Mouse (Mus musculus) lung, adult 2 months (tissue): ENCODE measurements around the gene Arglu1. TPM values are rescaled to one million over a fixed set of nuclear protein-coding genes. Genes with fewer than 3 reads are reported as not detected.
A peak's percentile ranks its signal among the peaks of the same experiment; 100 is the strongest.

ENCODE experiments used
- DNase-seq: peaks from one replicate; pipeline ENCODE4 v3.0.0; 2022
- H3K4me1 ChIP-seq: fragments of 200-500 bp; 2 replicates; pipeline ENCODE4 v1.6.1; 2011; ENCODE audit warnings: low read length; ENCODE audit not compliant: control insufficient read depth, insufficient read depth
- H3K4me3 ChIP-seq: fragments of 200-500 bp; replicated peaks from 2 replicates; pipeline ENCODE3; 2011; ENCODE audit warnings: low read depth, mild to moderate bottlenecking, control low read depth, low read length; ENCODE audit errors: extremely low read depth
- CTCF ChIP-seq: fragments of 200-500 bp; IDR thresholded peaks from 2 replicates; pipeline ENCODE4 v1.5.1; 2011; ENCODE audit warnings: mild to moderate bottlenecking, low read length, control low read depth; ENCODE audit not compliant: insufficient read depth
- POLR2A ChIP-seq: fragments of 200-500 bp; IDR thresholded peaks from 2 replicates; pipeline ENCODE4 v1.6.1; 2011; ENCODE audit warnings: low read depth, mild to moderate bottlenecking, control low read depth, low read length, borderline replicate concordance; ENCODE audit errors: extremely low read depth
- WGBS: fragments of 180-500 bp; shearing (Covaris S2); methylation state at CpG from one replicate; pipeline ENCODE4 v1.1.7; 2018; 5-methylcytosine and 5-hydroxymethylcytosine counted together
- polyA plus RNA-seq: library from polyadenylated mRNA; depleted of rRNA; stranded (reverse); fragments of >200 nt; gene quantifications from 2 replicates; pipeline ENCODE4 v1.2.3, GENCODE M21; 2012

Gene Arglu1
- polyA plus RNA-seq, 1 experiment: 50.2 TPM

- H3K4me1 ChIP-seq: peaks cover 3% of the 10 kb centered on the region; the same call in 1 of the 2 replicates
- DNase-seq: peak; percentile 60
- peak overlapping the region; percentile 88 for H3K4me3 ChIP-seq
- 1% methylated on average over 53 of the region's 53 CpGs for WGBS
- no peak for TF ChIP-seq CTCF
- 0 out of 2 replicates have a peak, but pooled peaks have one; percentile 10 for TF ChIP-seq POLR2A
These were observed 30.6 kb downstream of the Arglu1 start for GRCm38 (mm10) chr8:8659503-8660306.

GRCm38 (mm10) chr8:8658426-8659224 lies 31.7 kb downstream of the Arglu1 start:
- WGBS: 11% methylated on average over 19 of the region's 19 CpGs
- DNase-seq: peak; percentile 78
- peak; percentile 33; the same call in 1 of the 2 replicates for TF ChIP-seq POLR2A
- TF ChIP-seq CTCF: peak; percentile 67
- Histone ChIP-seq H3K4me3 (peak overlapping the region; percentile 88), H3K4me1 (peaks cover 3% of the 10 kb centered on the region; the same call in 1 of the 2 replicates)

GRCm38 (mm10) chr8:8657692-8658355 lies 32.5 kb downstream of the Arglu1 start:
- TF ChIP-seq POLR2A (no peak), CTCF (no peak)
- H3K4me1 ChIP-seq: no peaks in the 10 kb centered on the region; the same call in 1 of the 2 replicates
- DNase-seq: no peak
- H3K4me3 ChIP-seq: peak overlapping the region; percentile 69
- 56% methylated on average over 5 of the region's 5 CpGs for WGBS

- peaks cover 2% of the 10 kb centered on the region; the same call in 1 of the 2 replicates for H3K4me1 ChIP-seq
- DNase-seq: no peak
- no peak for TF ChIP-seq CTCF
- 39% methylated on average over 14 of the region's 14 CpGs for WGBS
- peak overlapping the region; percentile 55 for H3K4me3 ChIP-seq
These were observed 33.5 kb downstream of the Arglu1 start for GRCm38 (mm10) chr8:8656578-8657441.

- 50% methylated on average over 24 of the region's 24 CpGs for WGBS
- TF ChIP-seq CTCF (no peak), POLR2A (no peak)
- Histone ChIP-seq H3K4me3 (peak overlapping the region; percentile 62), H3K4me1 (peaks cover 2% of the 10 kb centered on the region)
- no peak for DNase-seq
These were observed 34.7 kb downstream of the Arglu1 start for GRCm38 (mm10) chr8:8655346-8656340.

GRCm38 (mm10) chr8:8653906-8654489 lies 36.3 kb downstream of the Arglu1 start:
- no peak for TF ChIP-seq POLR2A
- TF ChIP-seq CTCF: no peak
- peaks cover 8% of the 10 kb centered on the region for H3K4me1 ChIP-seq
- WGBS: 48% methylated on average over 12 of the region's 12 CpGs
- DNase-seq: no peak
- peak overlapping the region; percentile 49 for H3K4me3 ChIP-seq

GRCm38 (mm10) chr8:8653343-8653742 lies 37.0 kb downstream of the Arglu1 start:
- 30% methylated on average over 5 of the region's 5 CpGs for WGBS
- peaks cover 14% of the 10 kb centered on the region for H3K4me1 ChIP-seq
- TF ChIP-seq POLR2A: no peak
- TF ChIP-seq CTCF: no peak
- no peak for DNase-seq
- no peak overlapping the region for H3K4me3 ChIP-seq

GRCm38 (mm10) chr8:8652388-8652787 lies 37.9 kb downstream of the Arglu1 start:
- no peak for DNase-seq
- no peak for TF ChIP-seq POLR2A
- TF ChIP-seq CTCF: no peak
- 62% methylated on average over 4 of the region's 4 CpGs for WGBS
- Histone ChIP-seq H3K4me3 (peak overlapping the region; percentile 32), H3K4me1 (peaks cover 17% of the 10 kb centered on the region)
